Mouse (Mus musculus) testis, adult 2 months (tissue): ENCODE data around the gene Mosmo.

Experiments used
- CTCF ChIP-seq: fragments of 200-500 bp; IDR thresholded peaks from 2 replicates; pipeline ENCODE4 v1.5.1; 2012; ENCODE audit warnings: low read depth, mild to moderate bottlenecking, inconsistent platforms, low read length, moderate library complexity; ENCODE audit not compliant: control insufficient read depth, insufficient read depth, insufficient replicate concordance
- POLR2A ChIP-seq: fragments of 200-500 bp; IDR thresholded peaks from 2 replicates; pipeline ENCODE4 v1.6.1; 2012; ENCODE audit warnings: low read depth, mild to moderate bottlenecking, inconsistent platforms, low read length, moderate library complexity; ENCODE audit not compliant: control insufficient read depth

DNA sequence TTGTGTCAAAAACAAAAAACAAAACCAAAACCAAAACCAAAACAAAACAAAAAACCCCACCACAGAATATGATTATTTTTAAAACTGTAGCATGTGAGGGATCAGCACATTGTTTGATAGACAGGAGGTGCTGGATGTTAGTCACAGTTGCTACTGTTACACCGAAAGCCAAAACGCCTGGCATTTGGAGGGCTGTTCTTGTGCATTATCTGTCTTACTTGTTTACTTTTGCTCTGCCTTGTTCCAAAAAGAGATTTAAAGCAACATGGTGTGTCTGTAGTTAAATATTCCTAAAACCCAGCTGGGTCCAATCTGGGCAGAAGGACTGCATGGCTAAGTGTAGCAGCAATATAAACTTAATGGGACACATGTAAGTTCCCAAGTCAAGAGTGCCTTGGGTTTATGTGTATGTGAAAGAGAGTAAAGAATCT, 7.3 kb downstream of the Mosmo start:
- TF ChIP-seq POLR2A = no peak
- no peak for TF ChIP-seq CTCF
